Mouse (Mus musculus) stomach, embryonic 16.5 days (tissue): ENCODE data around the gene Cldn4. TPM values are rescaled to one million over a fixed set of nuclear protein-coding genes. Genes with fewer than 3 reads are reported as not detected.

Experiments
- ATAC-seq: fragments of 200-750 bp; cut with Nextera tagmentation; 2 replicates; pipeline ENCODE4 v1.8.0; 2017; ENCODE audit warnings: moderate number of reproducible peaks, moderate TSS enrichment; ENCODE audit not compliant: insufficient read depth, low FRiP score
- H3K27ac ChIP-seq: fragments of 300-500 bp; sonication (generic); 2 replicates; pipeline ENCODE4 v1.5.1; 2014; ENCODE audit warnings: low read length
- H3K27me3 ChIP-seq: fragments of 300-500 bp; sonication (generic); 2 replicates; pipeline ENCODE4 v1.6.1; 2014; ENCODE audit warnings: low read length, control low read depth, mixed read lengths; ENCODE audit not compliant: control insufficient read depth, insufficient read depth
- H3K36me3 ChIP-seq: fragments of 300-500 bp; sonication (generic); 2 replicates; pipeline ENCODE4 v1.6.1; 2014; ENCODE audit warnings: low read length; ENCODE audit not compliant: control insufficient read depth, insufficient read depth
- H3K4me1 ChIP-seq: fragments of 300-500 bp; sonication (generic); 2 replicates; pipeline ENCODE4 v1.6.1; 2014; ENCODE audit warnings: low read length, control low read depth, mixed read lengths; ENCODE audit not compliant: control insufficient read depth, insufficient read depth
- H3K4me2 ChIP-seq: fragments of 300-500 bp; sonication (generic); 2 replicates; pipeline ENCODE4 v1.6.1; 2014; ENCODE audit warnings: low read depth, low read length, mixed read lengths
- H3K4me3 ChIP-seq: fragments of 300-500 bp; sonication (generic); replicated peaks from 2 replicates; pipeline ENCODE4 v1.5.1; 2014; ENCODE audit warnings: mild to moderate bottlenecking, low read length
- H3K9ac ChIP-seq: fragments of 300-500 bp; sonication (generic); 2 replicates; pipeline ENCODE4 v1.6.1; 2014; ENCODE audit warnings: low read length
- H3K9me3 ChIP-seq: fragments of 300-500 bp; sonication (generic); replicated peaks from 2 replicates; pipeline ENCODE4 v1.6.1; 2016; ENCODE audit warnings: low read length, control low read depth; ENCODE audit not compliant: control insufficient read depth
- WGBS: fragments of 180-500 bp; shearing (Covaris S2); extraction: QIAGEN DNeasy Blood & Tissue Kit; methylation state at CpG from one replicate; pipeline ENCODE4 v1.1.7; 2014; 5-methylcytosine and 5-hydroxymethylcytosine counted together
- polyA plus RNA-seq: library from polyadenylated mRNA; unstranded; fragments of >200 nt; fragmentation: Nextera tagmentation; extraction: Ambion mirVana; gene quantifications from 2 replicates; pipeline ENCODE4 v1.2.1, GENCODE M21; 2015

Gene Cldn4
- 73.1 and 90.8 TPM in 2 replicates for polyA plus RNA-seq

GRCm38 (mm10) chr5:134946857-134947255 lies at the start of gene Cldn4:
TSS of gene Cldn4 (minus strand) at chr5:134946934.
- Histone ChIP-seq H3K4me1 (peaks cover 23% of the 10 kb centered on the region), H3K4me3 (peak within 1 kb of the TSS; percentile 54), H3K36me3 (no peaks in the 10 kb centered on the region), H3K9ac (peak within 1 kb of the TSS; percentile 76), H3K9me3 (no peaks in the 10 kb centered on the region), H3K27ac (peak within 1 kb of the TSS; percentile 94), H3K27me3 (no peaks in the 10 kb centered on the region), H3K4me2 (peak within 1 kb of the TSS; percentile 38)
- 20% methylated on average over 11 of the region's 11 CpGs for WGBS
- peak; percentile 84 for ATAC-seq

GRCm38 (mm10) chr5:134992566-134992965 lies 45.8 kb upstream of the Cldn4 start:
- Histone ChIP-seq H3K27me3 (peaks cover 3% of the 10 kb centered on the region), H3K9me3 (no peaks in the 10 kb centered on the region), H3K4me2 (no peak overlapping the region), H3K27ac (no peak overlapping the region), H3K36me3 (no peaks in the 10 kb centered on the region), H3K4me1 (0 out of 2 replicates have a peak, but pooled peaks cover 3% of the 10 kb centered on the region), H3K9ac (no peak overlapping the region), H3K4me3 (no peak overlapping the region)
- 75% methylated on average over 5 of the region's 5 CpGs for WGBS
- ATAC-seq, result peak; percentile 22; the same call in 1 of the 2 replicates

GRCm38 (mm10) chr5:134989741-134990140 lies 43.0 kb upstream of the Cldn4 start:
- H3K27ac ChIP-seq, result no peak overlapping the region
- 51% methylated on average over 6 of the region's 6 CpGs for WGBS
- no peaks in the 10 kb centered on the region for H3K9me3 ChIP-seq
- H3K27me3 ChIP-seq, result peaks cover 31% of the 10 kb centered on the region
- no peak overlapping the region for H3K4me2 ChIP-seq
- no peak overlapping the region for H3K9ac ChIP-seq
- no peak for ATAC-seq
- 0 out of 2 replicates have a peak, but pooled peaks cover 11% of the 10 kb centered on the region for H3K4me1 ChIP-seq
- no peaks in the 10 kb centered on the region for H3K36me3 ChIP-seq
- no peak overlapping the region for H3K4me3 ChIP-seq

- H3K4me1 ChIP-seq, result 0 out of 2 replicates have a peak, but pooled peaks cover 11% of the 10 kb centered on the region
- H3K9me3 ChIP-seq, result no peaks in the 10 kb centered on the region
- peak overlapping the region; percentile 45; the same call in 1 of the 2 replicates for H3K4me2 ChIP-seq
- H3K27ac ChIP-seq, result no peak overlapping the region
- 48% methylated on average over 11 of the region's 11 CpGs for WGBS
- ATAC-seq, result no peak
- no peaks in the 10 kb centered on the region for H3K36me3 ChIP-seq
- no peak overlapping the region for H3K9ac ChIP-seq
- H3K27me3 ChIP-seq, result peaks cover 31% of the 10 kb centered on the region
- 0 out of 2 replicates have a peak overlapping the region, but pooled peaks have one; percentile 23 for H3K4me3 ChIP-seq
Measured at GRCm38 (mm10) chr5:134989166-134989565, 42.4 kb upstream of the Cldn4 start.

GRCm38 (mm10) chr5:134986298-134987268 lies 39.8 kb upstream of the Cldn4 start:
- Histone ChIP-seq H3K4me1 (peaks cover 14% of the 10 kb centered on the region; the same call in 1 of the 2 replicates), H3K27me3 (peaks cover 31% of the 10 kb centered on the region), H3K9me3 (no peaks in the 10 kb centered on the region), H3K4me3 (peak overlapping the region; percentile 44), H3K27ac (peak overlapping the region; percentile 85), H3K4me2 (peak overlapping the region; percentile 49), H3K9ac (peak overlapping the region; percentile 73), H3K36me3 (no peaks in the 10 kb centered on the region)
- no peak for ATAC-seq
- WGBS, result 3% methylated on average over 79 of the region's 79 CpGs

- H3K9ac ChIP-seq, result peak within 1 kb of the TSS; percentile 73
- peak within 1 kb of the TSS; percentile 85 for H3K27ac ChIP-seq
- WGBS, result 2% methylated on average over 25 of the region's 25 CpGs
- peak; percentile 91 for ATAC-seq
- H3K4me1 ChIP-seq, result peaks cover 14% of the 10 kb centered on the region; the same call in 1 of the 2 replicates
- peak within 1 kb of the TSS; percentile 44 for H3K4me3 ChIP-seq
- H3K36me3 ChIP-seq, result no peaks in the 10 kb centered on the region
- H3K9me3 ChIP-seq, result no peaks in the 10 kb centered on the region
- H3K27me3 ChIP-seq, result peaks cover 31% of the 10 kb centered on the region
- H3K4me2 ChIP-seq, result peak within 1 kb of the TSS; percentile 49
Measured at GRCm38 (mm10) chr5:134985633-134986297, 39.0 kb upstream of the Cldn4 start, which contains the start of gene Cldn3. TSS of gene Cldn3 (plus strand) at chr5:134986214.

- Histone ChIP-seq H3K9ac (no peak overlapping the region; the same call in 1 of the 2 replicates), H3K9me3 (no peaks in the 10 kb centered on the region), H3K4me2 (no peak overlapping the region), H3K36me3 (no peaks in the 10 kb centered on the region), H3K4me3 (no peak overlapping the region), H3K27me3 (peaks cover 31% of the 10 kb centered on the region), H3K4me1 (peaks cover 11% of the 10 kb centered on the region; the same call in 1 of the 2 replicates), H3K27ac (no peak overlapping the region)
- 29% methylated on average over 3 of the region's 3 CpGs for WGBS
- ATAC-seq, result no peak
Measured at GRCm38 (mm10) chr5:134983771-134984170, 37.0 kb upstream of the Cldn4 start.

GRCm38 (mm10) chr5:134983111-134983510 lies 36.4 kb upstream of the Cldn4 start:
- H3K36me3 ChIP-seq, result no peaks in the 10 kb centered on the region
- H3K4me1 ChIP-seq, result peaks cover 11% of the 10 kb centered on the region; the same call in 1 of the 2 replicates
- peaks cover 31% of the 10 kb centered on the region for H3K27me3 ChIP-seq
- no peak overlapping the region for H3K4me3 ChIP-seq
- no peak overlapping the region for H3K9ac ChIP-seq
- H3K4me2 ChIP-seq, result no peak overlapping the region
- WGBS, result 83% methylated on average over 1 of the region's 1 CpGs
- H3K27ac ChIP-seq, result no peak overlapping the region
- no peak for ATAC-seq
- no peaks in the 10 kb centered on the region for H3K9me3 ChIP-seq
